Mouse (Mus musculus) MEL-GATA-1-ER (cell line): Measurements from ENCODE around the gene Olfr373.
"Not testable (repeated sequence)": the region's sequence is repeated elsewhere in the genome, so short reads cannot be mapped to it uniquely, and the experiment has no call there.

Experiments used
- DNase-seq: peaks from one replicate; pipeline ENCODE4 v3.0.0-alpha.2; 2012; ENCODE audit warnings: low read depth; ENCODE audit errors: extremely low read depth

The Olfr373 gene

DNA sequence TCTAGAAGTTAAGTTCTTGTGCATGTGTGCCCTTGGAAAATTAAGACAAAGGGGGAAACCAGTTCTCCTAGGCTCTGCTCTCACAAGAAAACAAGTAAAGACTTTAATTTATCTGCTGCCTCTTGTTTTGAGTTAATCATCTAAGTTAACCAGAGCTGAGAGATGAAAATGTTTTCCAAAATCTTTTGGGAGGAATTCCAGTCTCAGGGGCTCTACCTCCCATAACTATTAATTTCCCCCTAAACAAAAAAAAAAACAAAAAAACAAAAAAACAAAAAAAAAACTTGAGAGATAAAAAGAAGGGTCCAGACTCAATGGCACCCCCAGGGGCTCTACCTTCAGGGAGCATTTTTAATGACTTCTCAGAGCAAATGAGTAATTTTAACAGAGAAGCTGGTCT lies at the start of gene Olfr373:
Olfr373 (plus strand) TSS at position 301 of the 400 bp plus-strand sequence.
- not testable (repeated sequence) for DNase-seq

DNA sequence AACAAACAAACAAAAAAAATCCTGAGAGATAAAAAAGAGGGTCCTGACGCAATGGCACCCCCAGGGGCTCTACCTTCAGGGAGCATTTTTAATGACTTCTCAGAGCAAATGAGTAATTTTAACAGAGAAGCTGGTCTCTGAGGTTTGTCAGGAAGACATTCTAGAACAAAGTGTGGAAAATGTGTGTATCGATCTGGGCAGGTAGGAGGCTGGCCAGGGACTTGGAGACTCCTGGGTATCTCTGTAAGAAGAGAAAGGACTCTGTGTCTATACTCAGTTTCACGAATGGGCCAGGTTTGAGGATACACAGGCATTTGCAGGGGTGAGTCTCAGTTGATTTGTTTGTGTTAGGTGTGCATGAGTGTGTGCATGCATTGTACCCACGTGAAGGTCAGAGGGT lies 42.1 kb upstream of the Olfr373 start, which contains the start of gene Olfr372:
Olfr372 (plus strand) TSS at position 301 of the 400 bp plus-strand sequence.
- DNase-seq: not testable (repeated sequence)

DNA sequence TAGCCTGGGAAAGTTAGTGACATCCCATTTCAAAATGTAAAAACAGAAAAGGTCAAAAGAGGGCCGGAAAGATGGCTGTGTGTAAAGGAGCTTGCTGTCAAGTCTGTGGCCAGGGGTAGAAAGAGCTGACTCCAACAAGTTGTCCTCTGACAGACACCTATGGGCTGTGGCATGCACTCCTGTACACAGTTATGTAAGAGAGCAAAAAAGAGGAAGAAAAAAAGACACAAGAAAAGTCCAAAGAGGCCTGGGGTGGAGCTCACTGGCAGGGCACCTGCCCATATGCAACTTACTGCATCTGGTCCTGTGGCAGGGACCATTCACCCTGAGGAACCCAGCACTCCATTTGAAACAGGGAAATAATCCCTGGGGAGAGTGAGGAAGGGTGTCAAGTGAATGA lies 40.5 kb upstream of the Olfr373 start:
- no peak for DNase-seq

DNA sequence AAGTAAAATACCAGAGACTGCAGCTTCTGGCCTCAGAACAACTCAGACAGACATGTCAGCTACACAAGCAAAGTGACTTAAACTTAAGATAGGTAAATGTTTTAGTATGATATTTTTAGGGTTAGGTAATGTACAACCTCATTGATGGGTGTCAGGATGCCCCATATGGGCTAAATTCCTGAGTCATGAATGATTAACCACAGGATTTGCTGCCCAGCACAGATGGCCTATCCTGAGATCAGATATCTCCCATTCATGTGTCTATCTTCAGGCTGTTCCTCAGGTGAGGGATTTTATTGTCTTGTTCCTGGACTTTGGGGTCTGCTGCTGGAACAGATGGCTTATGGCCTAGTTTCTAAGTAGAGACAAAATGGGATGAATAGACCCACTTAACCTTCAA lies 28.3 kb upstream of the Olfr373 start:
- not testable (repeated sequence) for DNase-seq

DNA sequence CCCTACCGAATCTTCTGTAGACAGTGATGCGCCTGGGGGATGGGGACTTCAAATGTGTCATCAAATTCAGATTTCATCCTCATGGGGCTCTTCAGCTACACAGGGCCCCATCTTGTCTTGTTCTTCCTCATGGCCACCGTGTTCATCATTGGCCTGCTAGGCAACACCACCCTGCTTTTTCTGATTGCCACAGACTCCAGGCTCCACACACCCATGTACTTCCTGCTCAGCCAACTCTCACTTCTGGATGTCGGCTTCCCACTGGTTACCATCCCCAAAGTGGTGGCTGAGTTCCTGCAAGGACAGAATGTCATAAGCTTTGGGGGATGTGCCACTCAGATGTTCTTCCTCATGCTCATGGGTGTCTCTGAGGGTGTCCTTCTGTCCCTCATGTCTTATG lies 25.3 kb upstream of the Olfr373 start:
- DNase-seq: not testable (repeated sequence)

DNA sequence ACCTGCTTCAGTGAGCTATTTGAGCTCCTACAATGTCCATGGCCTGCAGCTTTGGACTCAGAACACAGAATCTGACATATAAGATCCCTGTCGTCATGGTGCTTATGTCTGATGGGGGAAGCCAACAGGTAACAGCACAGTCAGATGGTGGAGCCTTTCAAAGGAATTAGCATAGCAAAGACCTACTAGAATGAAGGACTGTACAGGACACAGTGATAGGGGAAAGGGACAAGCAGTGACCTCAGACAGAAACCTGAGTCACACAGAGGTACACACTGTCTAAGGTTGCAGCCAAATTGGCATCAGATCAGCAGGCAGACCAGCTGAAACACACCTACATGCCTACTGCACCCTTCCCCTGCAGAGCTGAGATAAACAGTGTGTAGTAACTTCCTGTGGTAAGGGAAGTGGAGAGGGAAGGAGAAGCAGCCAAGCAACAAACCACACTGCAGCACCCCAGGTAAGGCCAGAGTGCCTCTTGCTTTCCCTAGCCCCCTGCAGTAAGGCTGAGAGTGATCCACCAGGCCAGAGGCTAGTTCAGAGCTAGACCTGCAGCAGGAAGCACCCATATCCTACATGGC lies 16.1 kb upstream of the Olfr373 start:
- not testable (repeated sequence) for DNase-seq

DNA sequence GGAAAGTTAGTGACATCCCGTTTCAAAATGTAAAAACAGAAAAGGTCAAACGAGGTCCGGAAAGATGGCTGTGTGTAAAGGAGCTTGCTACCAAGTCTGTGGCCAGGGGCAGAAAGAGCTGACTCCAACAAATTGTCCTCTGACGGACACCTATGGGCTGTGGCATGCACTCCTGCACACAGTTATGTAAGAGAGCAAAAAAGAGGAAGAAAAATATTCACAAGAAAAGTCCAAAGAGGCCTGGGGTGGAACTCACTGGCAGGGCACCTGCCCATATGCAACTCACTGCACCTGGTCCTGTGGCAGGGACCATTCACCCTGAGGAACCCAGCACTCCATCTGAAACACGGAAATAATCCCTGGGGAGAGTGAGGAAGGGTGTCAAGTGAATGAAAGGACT lies 1.8 kb downstream of the Olfr373 start:
- DNase-seq: no peak

DNA sequence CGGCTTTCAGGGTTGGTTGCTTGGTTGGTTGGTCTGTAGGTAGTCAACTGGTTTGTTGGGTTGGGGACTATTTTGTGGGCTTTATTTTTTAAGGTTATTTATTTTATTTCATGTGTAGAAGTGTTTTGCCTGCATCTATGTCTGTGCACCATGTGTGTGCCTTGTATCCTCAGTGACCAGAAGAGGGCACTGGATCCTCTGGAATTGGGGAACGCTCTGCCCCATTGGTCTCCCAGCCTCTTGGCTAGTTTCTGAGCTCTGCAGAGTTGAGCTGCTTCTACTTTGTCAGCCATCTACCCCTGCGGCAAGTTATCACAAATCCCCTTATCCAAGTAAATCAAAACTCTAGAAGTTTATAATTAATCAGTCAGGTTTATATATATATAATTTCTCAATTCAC lies 4.6 kb downstream of the Olfr373 start:
- not testable (repeated sequence) for DNase-seq

DNA sequence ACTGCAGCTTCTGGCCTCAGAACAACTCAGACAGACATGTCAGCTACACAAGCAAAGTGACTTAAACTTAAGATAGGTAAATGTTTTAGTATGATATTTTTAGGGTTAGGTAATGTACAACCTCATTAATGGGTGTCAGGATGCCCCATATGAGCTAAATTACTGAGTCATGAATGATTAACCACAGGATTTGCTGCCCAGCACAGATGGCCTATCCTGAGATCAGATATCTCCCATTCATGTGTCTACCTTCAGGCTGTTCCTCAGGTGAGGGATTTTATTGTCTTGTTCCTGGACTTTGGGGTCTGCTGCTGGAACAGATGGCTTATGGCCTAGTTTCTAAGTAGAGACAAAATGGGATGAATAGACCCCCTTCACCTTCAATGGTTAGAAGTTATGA lies 13.7 kb downstream of the Olfr373 start:
- not testable (repeated sequence) for DNase-seq

DNA sequence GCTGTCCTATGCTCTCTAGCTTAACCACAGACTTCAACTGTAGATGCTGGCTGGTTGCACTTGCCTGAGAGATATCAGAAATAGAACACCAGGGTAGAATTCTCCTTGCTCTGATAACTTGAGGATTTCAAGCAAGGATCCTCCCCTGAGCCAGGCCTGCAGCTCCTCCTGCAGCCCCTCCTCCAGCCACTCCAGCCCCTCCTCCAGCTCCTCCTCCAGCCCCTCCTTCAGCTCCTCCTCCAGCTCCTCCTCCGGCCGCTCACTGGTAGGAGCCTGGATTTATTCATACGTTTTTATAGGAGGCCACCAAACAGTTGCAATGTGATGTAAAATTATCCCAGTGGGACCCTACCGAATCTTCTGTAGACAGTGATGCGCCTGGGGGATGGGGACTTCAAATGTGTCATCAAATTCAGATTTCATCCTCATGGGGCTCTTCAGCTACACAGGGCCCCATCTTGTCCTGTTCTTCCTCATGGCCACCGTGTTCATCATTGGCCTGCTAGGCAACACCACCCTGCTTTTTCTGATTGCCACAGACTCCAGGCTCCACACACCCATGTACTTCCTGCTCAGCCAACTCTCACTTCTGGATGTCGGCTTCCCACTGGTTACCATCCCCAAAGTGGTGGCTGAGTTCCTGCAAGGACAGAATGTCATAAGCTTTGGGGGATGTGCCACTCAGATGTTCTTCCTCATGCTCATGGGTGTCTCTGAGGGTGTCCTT lies 16.6 kb downstream of the Olfr373 start:
- peak; percentile 13 for DNase-seq

DNA sequence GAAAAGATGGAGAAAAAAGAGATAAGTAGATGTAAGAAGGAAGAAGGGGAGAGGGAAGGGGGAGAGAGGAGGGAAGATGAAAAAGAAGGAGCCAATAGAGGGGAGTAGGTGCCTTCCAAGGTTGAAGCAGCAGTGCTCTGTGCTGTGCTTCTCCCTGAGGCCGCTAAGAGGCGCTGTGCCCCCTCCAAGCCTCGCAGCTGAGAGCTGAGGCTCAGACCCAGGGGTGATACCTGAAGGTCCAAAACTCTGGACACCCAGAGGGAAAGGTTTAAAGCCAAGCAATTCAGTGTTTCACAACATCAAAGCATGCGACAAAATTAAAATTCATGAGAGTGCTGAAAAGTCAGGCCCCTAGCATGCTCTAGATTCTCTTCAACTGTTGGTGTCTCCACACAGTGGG lies 22.2 kb downstream of the Olfr373 start:
- DNase-seq: no peak

DNA sequence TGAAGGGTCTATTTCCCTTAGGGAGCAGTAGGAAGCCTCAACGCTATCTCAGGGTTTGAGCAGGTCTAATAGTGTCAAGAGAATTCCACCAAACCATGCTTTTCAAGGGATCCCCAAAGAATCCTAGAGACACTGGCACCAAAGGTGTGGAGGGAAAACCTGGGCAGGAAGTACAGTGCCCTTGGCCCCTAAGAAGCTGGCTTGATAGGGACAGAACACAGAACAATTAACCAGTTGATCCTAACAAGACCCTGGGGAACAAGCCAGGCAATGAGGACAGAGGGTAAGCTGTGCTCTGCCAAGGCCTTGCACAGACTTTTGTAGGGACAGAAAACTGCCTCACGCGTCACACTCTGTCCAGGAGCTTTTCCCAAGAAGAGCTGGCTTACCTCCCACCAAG lies 23.8 kb downstream of the Olfr373 start, which contains the start of gene Olfr374:
Olfr374 (plus strand) TSS at position 301 of the 400 bp plus-strand sequence.
- DNase-seq: no peak

DNA sequence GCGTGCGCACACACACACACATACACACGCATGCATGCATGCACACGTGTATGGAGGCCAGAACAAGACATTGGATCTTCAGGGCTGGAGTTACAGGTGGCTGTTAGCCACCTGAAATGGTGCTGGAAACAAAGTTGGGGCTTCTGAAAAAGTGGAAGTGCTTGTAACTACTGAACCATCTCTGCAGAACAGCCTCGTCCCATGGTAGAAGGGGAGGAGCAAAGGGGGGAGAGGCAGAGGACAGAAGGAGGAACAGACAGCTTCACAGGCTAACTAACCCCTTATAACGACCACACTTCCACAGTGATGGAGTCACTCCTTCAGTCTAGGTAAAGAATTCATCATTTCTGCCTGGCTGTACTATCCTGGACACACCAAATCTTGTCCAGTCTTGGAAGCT lies 27.9 kb downstream of the Olfr373 start:
- peak; percentile 87 for DNase-seq

DNA sequence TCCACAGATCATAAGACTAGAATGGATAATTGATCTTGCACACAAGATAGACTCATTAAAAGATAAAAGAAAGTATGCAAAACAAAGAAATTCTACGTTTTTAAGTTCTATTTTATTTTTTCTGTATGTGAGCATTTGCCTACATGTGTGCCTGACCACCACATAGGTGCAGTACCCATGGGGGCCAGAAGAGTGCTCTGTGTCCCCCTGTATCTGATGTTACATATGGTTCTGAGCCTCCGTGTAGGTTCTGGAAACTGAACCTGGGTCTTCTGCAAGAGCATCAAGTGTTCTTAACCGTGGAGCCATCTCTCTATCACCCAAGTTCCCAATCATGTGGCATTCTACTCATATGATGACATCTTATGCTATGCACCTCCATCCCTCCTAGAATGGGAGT lies 29.5 kb downstream of the Olfr373 start:
- DNase-seq: no peak

DNA sequence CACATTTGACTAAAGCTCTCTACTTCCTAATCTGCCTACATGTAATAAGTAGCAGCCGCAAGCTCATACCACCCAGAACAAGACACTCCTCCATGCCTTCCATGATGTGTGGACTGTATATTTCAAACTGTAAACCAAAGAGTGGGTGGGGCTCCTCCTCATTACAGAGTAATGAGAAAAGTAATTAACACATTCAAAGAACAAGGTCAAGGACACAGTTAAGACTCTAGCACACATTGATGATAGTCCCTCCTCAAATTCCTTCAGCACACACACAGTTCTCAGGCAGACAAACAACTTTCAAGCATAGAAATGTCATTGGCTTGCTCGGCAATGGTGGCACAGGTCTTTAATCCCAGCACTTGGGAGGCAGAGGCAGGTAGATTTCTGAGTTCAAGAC lies 32.2 kb downstream of the Olfr373 start:
- no peak for DNase-seq

DNA sequence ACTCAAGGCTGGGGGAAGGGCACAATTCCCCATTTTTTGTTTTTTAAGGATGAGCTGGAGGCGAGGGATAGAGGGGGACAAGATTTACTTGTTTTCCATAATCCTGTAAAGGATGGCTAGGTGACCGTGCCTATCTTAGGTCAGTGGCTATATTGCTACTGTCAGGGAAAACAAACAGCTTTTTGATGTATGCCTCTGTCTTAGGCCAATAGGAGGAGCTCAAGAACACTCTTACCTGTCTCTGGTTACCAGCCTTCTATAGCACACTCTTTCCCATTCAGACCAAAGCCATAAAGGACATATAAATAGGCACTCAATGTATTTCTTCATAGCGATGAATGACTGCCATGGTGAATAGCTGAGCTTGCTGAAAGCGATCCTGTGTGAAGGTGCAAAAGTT lies 35.6 kb downstream of the Olfr373 start:
- no peak for DNase-seq

DNA sequence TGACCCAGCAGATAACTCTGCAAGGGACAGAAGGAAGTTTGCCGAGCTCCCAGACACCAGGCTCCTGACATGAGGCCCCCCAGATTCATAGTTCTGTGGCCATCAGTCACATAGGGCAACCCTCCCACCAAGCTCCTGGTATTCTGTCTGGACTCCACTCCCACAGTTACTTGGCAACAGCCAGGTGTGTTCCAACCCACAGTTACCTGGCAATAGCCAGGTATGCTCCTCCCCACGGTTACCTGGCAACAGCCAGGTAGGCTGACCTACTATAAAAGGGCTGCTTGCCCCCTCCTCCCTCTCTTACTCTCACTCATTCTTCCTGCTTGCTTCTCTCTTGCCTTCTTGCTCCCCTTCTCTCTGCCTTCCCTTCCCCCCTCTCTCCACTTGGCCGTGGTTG lies 38.5 kb downstream of the Olfr373 start:
- DNase-seq: not testable (repeated sequence)

DNA sequence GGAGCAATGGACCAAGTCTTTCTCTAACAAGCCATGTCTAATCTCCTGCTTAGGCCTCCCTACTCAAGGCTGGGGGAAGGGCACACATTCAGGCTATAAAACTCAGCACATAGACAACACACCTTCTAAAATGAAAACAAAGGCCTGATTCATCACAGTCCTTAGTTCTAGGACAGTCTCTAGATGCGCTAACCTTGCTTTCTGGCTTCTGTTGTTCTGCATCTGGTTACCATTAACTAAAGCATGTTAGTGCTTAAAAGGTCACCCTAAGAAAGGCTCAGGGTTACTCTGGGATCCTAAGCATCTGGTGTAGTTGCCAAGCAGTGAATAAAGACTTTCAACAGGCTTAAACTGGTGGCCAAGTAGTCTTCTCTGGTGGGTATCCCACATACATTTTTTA lies 39.0 kb downstream of the Olfr373 start:
- DNase-seq: no peak

DNA sequence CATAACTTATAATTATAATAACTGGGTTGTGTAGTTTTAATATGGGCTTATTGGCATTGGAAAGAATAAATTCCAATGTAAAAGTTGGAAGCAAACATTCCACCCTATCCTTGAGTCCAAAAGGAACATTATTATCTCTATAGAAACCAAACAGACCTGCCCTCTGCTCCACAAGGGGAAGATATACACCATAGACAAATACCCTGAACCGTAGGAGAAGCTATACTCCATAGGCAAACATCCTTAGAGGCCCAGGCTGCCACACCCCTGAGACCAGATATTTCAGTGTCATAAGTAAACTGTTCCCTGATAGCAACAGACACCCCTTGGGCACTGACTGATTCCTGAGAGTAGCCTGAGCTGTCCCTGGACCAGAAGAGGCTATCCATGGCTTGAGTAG lies 44.9 kb downstream of the Olfr373 start:
- no peak for DNase-seq

DNA sequence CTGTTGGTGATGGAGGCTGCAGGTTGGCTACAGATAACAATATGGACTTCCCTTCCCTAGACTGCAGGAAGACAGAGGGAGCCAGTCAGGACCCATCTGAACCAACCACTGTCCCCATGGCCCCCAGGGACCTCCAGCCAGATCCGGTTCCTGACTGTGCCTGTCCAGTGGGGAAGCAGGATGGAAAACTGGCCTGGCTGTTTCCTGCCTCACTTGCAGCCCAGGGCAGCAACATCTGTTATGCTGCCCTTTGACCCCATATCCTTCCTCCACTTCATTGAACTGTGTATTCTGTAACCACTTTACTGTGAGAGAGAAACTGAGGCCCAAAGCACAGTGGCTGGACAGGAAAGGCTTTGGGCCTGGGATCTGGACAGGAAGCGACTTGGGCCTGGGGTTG lies 48.3 kb downstream of the Olfr373 start:
- no peak for DNase-seq

DNA sequence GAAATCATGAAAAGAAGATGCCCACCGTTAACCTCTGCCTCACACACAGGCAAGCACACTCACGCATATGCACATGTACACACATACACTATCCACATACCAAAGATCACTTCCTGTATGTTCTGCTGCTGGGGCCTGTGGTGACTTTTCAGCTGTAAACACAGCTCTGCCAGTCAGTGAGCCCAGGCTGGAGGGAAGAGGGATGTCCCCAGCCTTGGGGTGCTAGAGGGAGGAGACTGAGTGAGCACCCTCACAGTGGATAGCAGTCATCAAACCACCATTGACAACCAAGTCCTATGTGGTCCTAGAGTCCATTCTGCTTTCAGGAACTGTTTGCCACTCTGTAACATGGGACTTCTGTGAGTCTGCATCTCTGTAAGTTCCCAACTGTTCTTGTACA lies 48.9 kb downstream of the Olfr373 start:
- DNase-seq: no peak

DNA sequence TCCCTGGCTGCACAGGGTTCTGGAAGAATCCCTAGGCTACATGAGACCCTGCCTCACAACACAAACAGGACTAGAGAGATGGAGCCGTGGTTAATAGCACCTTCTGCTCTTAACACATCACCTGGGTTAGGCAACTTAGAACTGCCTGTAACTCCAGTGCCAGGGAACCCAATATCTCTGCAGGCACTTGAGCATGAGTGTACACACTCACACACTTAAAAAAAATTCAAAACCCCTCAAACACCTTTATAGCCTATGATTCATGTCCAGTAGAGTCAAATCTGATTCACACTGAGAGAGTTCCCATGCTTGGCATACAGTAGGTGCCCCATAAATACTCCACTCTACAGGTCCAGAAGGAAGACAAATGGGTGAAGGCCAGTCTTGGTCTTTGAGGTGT lies 49.4 kb downstream of the Olfr373 start:
- no peak for DNase-seq

DNA sequence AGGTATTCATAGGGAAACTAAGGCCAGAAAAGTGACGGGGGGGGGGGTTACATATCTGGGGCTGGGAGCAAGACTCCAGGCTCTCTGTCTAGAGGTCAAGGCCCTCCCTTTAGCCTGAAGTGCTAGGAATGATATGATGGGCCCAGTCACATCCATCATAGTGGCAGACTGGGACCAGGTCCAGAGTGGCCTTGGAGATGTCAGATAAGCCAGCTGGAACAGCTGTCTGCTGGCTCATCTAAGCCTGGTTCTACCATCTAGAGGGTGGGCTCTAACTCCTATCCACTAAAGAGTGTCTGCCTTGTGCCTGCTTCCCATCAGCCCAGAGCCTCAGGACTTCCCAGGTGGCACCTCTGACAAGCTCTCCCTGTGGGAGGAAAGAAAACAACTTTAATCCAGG lies 49.9 kb downstream of the Olfr373 start:
- no peak for DNase-seq
